Mouse (Mus musculus): Measurements from ENCODE around the gene Qrfp. TPM values are rescaled to one million over a fixed set of nuclear protein-coding genes. Genes with fewer than 3 reads are reported as not detected.

The Qrfp gene
- polyA plus RNA-seq, 2 experiments from 2014 or later: 0.47 to 0.48 TPM

GRCm38 (mm10) chr2:31769631-31770111, 40.7 kb downstream of the Qrfp start:
- no peak for ATAC-seq

GRCm38 (mm10) chr2:31769115-31769514, 41.3 kb downstream of the Qrfp start:
- no peak for ATAC-seq

- ATAC-seq: no peak
Observed at GRCm38 (mm10) chr2:31767815-31768214, 42.6 kb downstream of the Qrfp start.

- no peak for ATAC-seq
Observed at GRCm38 (mm10) chr2:31767104-31767503, 43.3 kb downstream of the Qrfp start.

GRCm38 (mm10) chr2:31763271-31763670, 47.1 kb downstream of the Qrfp start:
- ATAC-seq: no peak

- no peak for ATAC-seq
Observed at GRCm38 (mm10) chr2:31762853-31763252, 47.5 kb downstream of the Qrfp start.

GRCm38 (mm10) chr2:31762155-31762554, 48.2 kb downstream of the Qrfp start:
- no peak for ATAC-seq

GRCm38 (mm10) chr2:31761585-31761984, 48.8 kb downstream of the Qrfp start:
- no peak for ATAC-seq

- ATAC-seq: no peak
Observed at GRCm38 (mm10) chr2:31761115-31761531, 49.3 kb downstream of the Qrfp start.

GRCm38 (mm10) chr2:31760486-31760885, 49.9 kb downstream of the Qrfp start:
- ATAC-seq: no peak

- peak; percentile 61 for ATAC-seq
Observed at GRCm38 (mm10) chr2:31759751-31760460, 50.5 kb downstream of the Qrfp start.

GRCm38 (mm10) chr2:31758966-31759365, 51.4 kb downstream of the Qrfp start:
- no peak for ATAC-seq

GRCm38 (mm10) chr2:31757472-31757871, 52.9 kb downstream of the Qrfp start:
- no peak for ATAC-seq

Other genes starting within 250 kb of the Qrfp start
- 10 to 100 TPM; 41.9 to 43.5 TPM for gene Fubp3, start 237.9 kb downstream of the Qrfp start, polyA plus RNA-seq (2017; shearing (Covaris generic))
- not detected for gene Prdm12, start 170.5 kb downstream of the Qrfp start, polyA plus RNA-seq (2017; shearing (Covaris generic))
- gene Exosc2, start 139.9 kb downstream of the Qrfp start, polyA plus RNA-seq (2017; shearing (Covaris generic)): 10 to 100 TPM; 36.2 to 47.9 TPM
- gene Abl1, start 122.2 kb downstream of the Qrfp start, polyA plus RNA-seq (2017; shearing (Covaris generic)): 1 to 10 TPM; 7.4 to 8.1 TPM
- not detected for gene Fibcd1, start 35.4 kb upstream of the Qrfp start, polyA plus RNA-seq (2017; shearing (Covaris generic))
- not detected for gene Lamc3, start 76.7 kb upstream of the Qrfp start, polyA plus RNA-seq (2017; shearing (Covaris generic))
- gene Aif1l, start 139.6 kb upstream of the Qrfp start, polyA plus RNA-seq (2017; shearing (Covaris generic)): not detected
- gene Nup214, start 163.9 kb upstream of the Qrfp start, polyA plus RNA-seq (2017; shearing (Covaris generic)): 10 to 100 TPM; 78.0 to 79.8 TPM